Mouse (Mus musculus) embryonic facial prominence, embryonic 12.5 days (tissue): ENCODE measurements around the gene Zfp619. TPM values are rescaled to one million over a fixed set of nuclear protein-coding genes. Genes with fewer than 3 reads are reported as not detected.
"Not testable (repeated sequence)": the region's sequence is repeated elsewhere in the genome, so short reads cannot be mapped to it uniquely, and the experiment has no call there.

Experiments
- ATAC-seq: fragments of 200-750 bp; cut with Nextera tagmentation; 2 replicates; pipeline ENCODE4 v1.8.0; 2017; ENCODE audit not compliant: insufficient number of reproducible peaks, insufficient read depth, low FRiP score, low TSS enrichment
- H3K27ac ChIP-seq: fragments of 300-500 bp; sonication (generic); 2 replicates; pipeline ENCODE4 v1.5.1; 2016; ENCODE audit warnings: mild to moderate bottlenecking
- H3K27me3 ChIP-seq: fragments of 300-500 bp; sonication (generic); 2 replicates; pipeline ENCODE4 v1.6.1; 2016; ENCODE audit warnings: mild to moderate bottlenecking, moderate library complexity
- H3K36me3 ChIP-seq: fragments of 300-500 bp; sonication (generic); 2 replicates; pipeline ENCODE4 v1.6.1; 2016; ENCODE audit warnings: mild to moderate bottlenecking
- H3K4me1 ChIP-seq: fragments of 300-500 bp; sonication (generic); 2 replicates; pipeline ENCODE4 v1.6.1; 2016
- H3K4me2 ChIP-seq: fragments of 300-500 bp; sonication (generic); replicated peaks from 2 replicates; pipeline ENCODE4 v1.6.1; 2016; ENCODE audit warnings: mild to moderate bottlenecking, moderate library complexity
- H3K4me3 ChIP-seq: fragments of 300-500 bp; sonication (generic); 2 replicates; pipeline ENCODE4 v1.5.1; 2016; ENCODE audit warnings: mild to moderate bottlenecking
- H3K9ac ChIP-seq: fragments of 300-500 bp; sonication (generic); 2 replicates; pipeline ENCODE4 v1.6.1; 2016; ENCODE audit warnings: mild to moderate bottlenecking, moderate library complexity
- H3K9me3 ChIP-seq: fragments of 300-500 bp; sonication (generic); 2 replicates; pipeline ENCODE4 v1.6.1; 2016; ENCODE audit warnings: mild to moderate bottlenecking, moderate library complexity
- WGBS: fragments of 180-500 bp; shearing (Covaris S2); methylation state at CpG from one replicate; pipeline ENCODE4 v1.1.7; 2016; 5-methylcytosine and 5-hydroxymethylcytosine counted together
- polyA plus RNA-seq: library from polyadenylated mRNA; unstranded; fragments of >200 nt; fragmentation: Nextera tagmentation; extraction: Ambion mirVana; gene quantifications from 2 replicates; pipeline ENCODE4 v1.2.1, GENCODE M21; 2016

Zfp619 gene
- polyA plus RNA-seq, 1 experiment from 2014 or later = 3.3 TPM

- Histone ChIP-seq H3K27ac (peak overlapping the region; percentile 94), H3K9ac (peak overlapping the region; percentile 72; the same call in 1 of the 2 replicates), H3K4me2 (peak overlapping the region; percentile 66), H3K9me3 (no peaks in the 10 kb centered on the region), H3K27me3 (no peaks in the 10 kb centered on the region), H3K4me3 (peak overlapping the region; percentile 56), H3K4me1 (no peaks in the 10 kb centered on the region), H3K36me3 (no peaks in the 10 kb centered on the region)
- 48% methylated on average over 10 of the region's 10 CpGs for WGBS
- ATAC-seq = no peak
These were observed 27.6 kb downstream of the Zfp619 start for GRCm38 (mm10) chr7:39545134-39545533.

DNA sequence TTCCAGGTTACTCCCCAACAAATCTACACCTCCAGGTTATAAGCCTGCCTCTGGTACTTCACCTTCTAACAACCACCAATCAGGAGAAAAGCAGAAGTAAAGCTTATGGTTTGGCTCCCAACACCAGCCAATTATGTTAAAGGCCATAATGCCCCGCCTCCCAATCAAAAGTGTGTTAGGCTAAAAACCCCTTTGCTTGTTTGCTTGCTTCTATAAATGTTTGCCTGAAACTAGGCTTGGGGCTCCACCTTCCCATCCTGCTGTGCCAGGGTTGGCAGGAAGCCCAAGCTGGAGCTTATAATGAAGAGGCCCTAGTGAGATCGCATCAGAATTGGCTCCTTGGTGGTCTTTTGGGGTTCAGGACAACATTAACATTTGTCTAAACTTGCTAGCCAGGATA is 31.8 kb downstream of the Zfp619 start:
- H3K27ac ChIP-seq = no peak overlapping the region
- no peaks in the 10 kb centered on the region for H3K36me3 ChIP-seq
- H3K9ac ChIP-seq = no peak overlapping the region
- no peak overlapping the region for H3K4me2 ChIP-seq
- 85% methylated on average over 2 of the region's 2 CpGs for WGBS
- ATAC-seq = no peak
- peaks cover 6% of the 10 kb centered on the region; the same call in 1 of the 2 replicates for H3K4me1 ChIP-seq
- no peaks in the 10 kb centered on the region for H3K9me3 ChIP-seq
- no peaks in the 10 kb centered on the region for H3K27me3 ChIP-seq
- no peak overlapping the region for H3K4me3 ChIP-seq

DNA sequence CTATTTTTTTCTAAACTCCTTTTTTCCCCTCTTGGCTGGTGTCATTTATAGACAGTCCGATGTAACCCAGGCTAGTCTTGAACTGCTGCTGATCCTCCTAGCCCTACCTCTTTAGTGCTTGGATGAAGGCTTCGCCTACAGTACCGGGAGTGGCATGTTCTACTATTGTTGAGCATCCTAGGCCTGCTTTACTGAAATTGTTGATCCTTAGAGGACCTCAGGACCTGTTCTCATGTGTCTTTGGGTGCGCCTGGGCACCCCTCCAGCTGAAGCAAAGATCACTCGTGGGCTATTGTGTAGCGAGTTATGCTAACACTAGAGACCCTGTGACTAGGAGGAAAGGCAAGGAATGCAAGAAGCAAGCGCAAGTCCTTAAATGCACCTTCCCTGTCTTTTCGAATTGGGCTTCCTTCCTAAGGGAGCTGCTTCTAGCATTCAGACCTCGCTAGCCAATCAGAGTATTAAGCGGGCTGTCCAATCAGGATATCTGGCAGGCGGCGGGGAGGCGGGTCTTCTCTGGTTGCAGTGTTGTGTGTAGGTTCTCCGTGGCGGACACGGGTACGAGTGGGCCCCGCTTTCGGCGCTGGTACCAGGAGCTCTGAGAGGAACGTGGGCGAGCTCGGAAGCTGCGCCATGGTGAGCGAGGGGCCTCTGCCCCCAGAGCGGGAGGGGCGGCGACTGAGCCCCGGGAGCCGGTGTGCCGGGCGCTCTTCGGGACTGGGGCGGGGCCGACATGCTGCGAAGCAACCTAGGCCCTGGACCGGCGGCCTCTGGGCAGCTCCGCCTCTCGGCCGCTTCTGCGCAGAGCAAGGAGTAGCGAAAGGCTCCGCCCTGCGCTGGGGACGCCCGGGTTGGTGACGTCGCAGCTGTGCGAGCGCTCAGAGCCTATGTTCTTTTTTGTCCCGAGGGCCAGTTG is 34.7 kb downstream of the Zfp619 start:
- ATAC-seq = peak; percentile 99
- H3K27me3 ChIP-seq = no peaks in the 10 kb centered on the region
- H3K9me3 ChIP-seq = no peaks in the 10 kb centered on the region
- peaks cover 10% of the 10 kb centered on the region for H3K36me3 ChIP-seq
- H3K27ac ChIP-seq = peak overlapping the region; percentile 95
- WGBS = 3% methylated on average over 52 of the region's 52 CpGs
- H3K4me1 ChIP-seq = peaks cover 6% of the 10 kb centered on the region; the same call in 1 of the 2 replicates
- peak overlapping the region; percentile 73 for H3K4me3 ChIP-seq
- peak overlapping the region; percentile 62 for H3K4me2 ChIP-seq
- H3K9ac ChIP-seq = peak overlapping the region; percentile 70

DNA sequence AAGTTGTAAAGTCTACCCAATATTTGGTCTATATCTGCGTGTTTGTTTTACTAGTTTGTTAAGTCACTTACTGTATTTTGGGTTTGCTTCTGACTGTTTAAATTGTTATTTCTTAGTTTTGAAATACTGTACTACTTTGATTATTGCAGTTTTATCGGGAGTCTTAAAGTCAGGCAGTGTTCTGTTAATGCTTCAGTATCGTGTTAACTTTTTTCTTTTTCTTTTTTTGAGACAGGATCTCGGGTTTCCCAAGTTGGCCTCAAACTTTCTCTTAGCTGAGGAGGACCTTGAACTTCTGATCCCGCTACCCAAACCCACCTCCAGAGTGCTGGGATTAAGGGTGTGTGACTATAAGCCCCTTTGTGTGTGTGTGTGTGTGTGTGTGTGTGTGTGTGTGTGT is 35.4 kb downstream of the Zfp619 start:
- Histone ChIP-seq H3K36me3 (peaks cover 14% of the 10 kb centered on the region), H3K9ac (peak overlapping the region; percentile 54), H3K4me3 (peak overlapping the region; percentile 73), H3K9me3 (no peaks in the 10 kb centered on the region), H3K4me1 (peaks cover 6% of the 10 kb centered on the region; the same call in 1 of the 2 replicates), H3K4me2 (peak overlapping the region; percentile 62), H3K27me3 (no peaks in the 10 kb centered on the region), H3K27ac (0 out of 2 replicates have a peak overlapping the region, but pooled peaks have one; percentile 95)
- WGBS = 15% methylated on average over 5 of the region's 5 CpGs
- ATAC-seq = no peak

DNA sequence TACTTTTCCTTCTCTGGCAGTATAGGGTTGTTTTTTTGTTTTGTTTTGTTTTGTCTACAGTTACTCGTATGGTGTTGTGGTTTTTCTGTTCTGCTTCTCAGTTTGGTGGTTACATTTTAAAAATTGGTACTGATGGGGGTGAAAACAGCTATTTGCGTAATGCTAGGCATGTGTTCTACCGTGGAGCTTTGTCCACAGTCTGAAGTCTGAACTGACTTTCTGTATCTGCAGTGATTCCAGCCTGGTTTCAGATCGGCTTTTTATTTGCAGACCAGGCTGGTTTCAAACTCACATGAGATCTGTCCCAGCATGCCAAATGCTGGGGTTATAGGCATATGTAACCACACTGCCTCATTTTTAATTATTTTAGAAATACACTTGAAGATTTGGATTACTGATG is 36.3 kb downstream of the Zfp619 start:
- ATAC-seq = no peak
- no peak overlapping the region for H3K4me3 ChIP-seq

DNA sequence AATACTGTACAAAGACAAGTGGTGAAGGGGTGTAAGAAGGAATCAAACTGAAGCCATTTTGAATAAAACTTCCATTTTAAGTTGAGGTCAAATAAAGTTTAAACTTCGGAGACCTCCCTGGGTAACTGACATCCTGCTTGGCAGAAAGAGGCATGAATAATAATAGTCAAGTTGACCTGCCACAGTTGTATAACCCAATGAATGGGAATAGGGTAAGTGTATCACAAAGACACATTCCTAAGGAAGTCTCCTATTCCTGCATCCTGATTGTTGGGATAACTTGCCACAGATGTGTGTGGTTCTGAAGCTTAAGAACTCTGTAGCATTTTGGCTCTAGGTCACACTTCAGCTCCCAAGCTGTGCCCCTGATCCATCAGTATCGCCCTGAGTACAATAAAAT is 62.5 kb downstream of the Zfp619 start:
- Histone ChIP-seq H3K4me1 (no peaks in the 10 kb centered on the region), H3K9me3 (no peaks in the 10 kb centered on the region), H3K27me3 (no peaks in the 10 kb centered on the region), H3K4me3 (no peak overlapping the region), H3K4me2 (no peak overlapping the region), H3K9ac (no peak overlapping the region), H3K27ac (no peak overlapping the region), H3K36me3 (no peaks in the 10 kb centered on the region)
- WGBS = 81% methylated on average over 2 of the region's 2 CpGs
- ATAC-seq = no peak

More for the DNA sequence above, 36.3 kb downstream of the Zfp619 start:
- no peaks in the 10 kb centered on the region for H3K9me3 ChIP-seq
- peaks cover 14% of the 10 kb centered on the region for H3K36me3 ChIP-seq
- H3K27me3 ChIP-seq = no peaks in the 10 kb centered on the region
- no peak overlapping the region for H3K9ac ChIP-seq
- no peak overlapping the region for H3K27ac ChIP-seq
- peaks cover 6% of the 10 kb centered on the region; the same call in 1 of the 2 replicates for H3K4me1 ChIP-seq
- 81% methylated on average over 4 of the region's 4 CpGs for WGBS
- peak overlapping the region; percentile 62; the same call in 1 of the 2 replicates for H3K4me2 ChIP-seq

DNA sequence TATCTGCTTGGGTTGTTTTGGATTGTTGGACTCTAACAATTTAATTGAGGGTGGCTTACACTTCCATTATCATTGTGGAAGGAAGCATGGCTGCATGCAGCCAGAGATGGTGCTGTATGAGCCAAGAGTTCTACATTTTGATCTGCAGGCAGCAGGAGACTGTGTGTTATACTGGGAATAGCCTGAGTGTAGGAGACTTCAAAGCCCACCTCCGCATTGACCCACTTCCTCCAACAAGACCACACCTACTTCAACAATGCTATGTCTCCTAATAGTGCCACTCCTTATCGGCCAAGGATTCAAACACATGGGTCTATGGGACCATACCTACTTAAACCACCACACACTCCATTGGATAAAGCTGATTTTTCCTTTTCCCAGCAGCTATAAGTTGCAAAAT is 63.0 kb downstream of the Zfp619 start:
- H3K27ac ChIP-seq = no peak overlapping the region
- no peak overlapping the region for H3K9ac ChIP-seq
- H3K9me3 ChIP-seq = no peaks in the 10 kb centered on the region
- H3K36me3 ChIP-seq = no peaks in the 10 kb centered on the region
- no peak overlapping the region for H3K4me2 ChIP-seq
- no peaks in the 10 kb centered on the region for H3K4me1 ChIP-seq
- no peak for ATAC-seq
- WGBS = 89% methylated on average over 2 of the region's 2 CpGs
- H3K4me3 ChIP-seq = no peak overlapping the region
- H3K27me3 ChIP-seq = no peaks in the 10 kb centered on the region

GRCm38 (mm10) chr7:39586834-39587233 is 69.3 kb downstream of the Zfp619 start:
- not testable (repeated sequence) for ATAC-seq

DNA sequence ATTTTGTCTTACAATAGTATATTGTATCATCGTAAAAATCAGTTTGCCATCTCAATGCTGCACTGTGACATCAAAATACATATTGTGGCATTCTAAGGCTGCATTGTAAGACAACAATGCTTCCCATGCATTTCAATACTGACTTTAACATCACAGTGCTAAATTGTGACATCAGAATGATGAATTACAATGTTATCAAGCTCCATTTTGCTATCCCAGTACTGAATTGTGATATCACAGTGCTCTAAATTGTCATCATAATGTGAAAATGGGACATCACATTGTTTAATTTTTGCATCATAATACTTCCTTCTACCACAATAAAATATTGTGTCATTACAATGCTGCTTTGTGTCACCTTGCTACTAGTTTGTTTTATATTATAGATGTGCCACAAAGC is 70.5 kb downstream of the Zfp619 start:
- Histone ChIP-seq H3K9ac (no peak overlapping the region), H3K36me3 (no peaks in the 10 kb centered on the region), H3K27me3 (no peaks in the 10 kb centered on the region), H3K27ac (no peak overlapping the region), H3K9me3 (no peaks in the 10 kb centered on the region), H3K4me1 (no peaks in the 10 kb centered on the region), H3K4me3 (peak overlapping the region; percentile 45), H3K4me2 (peak overlapping the region; percentile 59)
- ATAC-seq = no peak
- 88% methylated on average over 1 of the region's 1 CpGs for WGBS

More at GRCm38 (mm10) chr7:39586834-39587233, 69.3 kb downstream of the Zfp619 start:
- H3K9ac ChIP-seq, H3K27ac ChIP-seq, H3K4me1 ChIP-seq, H3K27me3 ChIP-seq, H3K36me3 ChIP-seq, H3K9me3 ChIP-seq, H3K4me2 ChIP-seq, H3K4me3 ChIP-seq: not testable (repeated sequence)
- 53% methylated on average over 6 of the region's 6 CpGs for WGBS

DNA sequence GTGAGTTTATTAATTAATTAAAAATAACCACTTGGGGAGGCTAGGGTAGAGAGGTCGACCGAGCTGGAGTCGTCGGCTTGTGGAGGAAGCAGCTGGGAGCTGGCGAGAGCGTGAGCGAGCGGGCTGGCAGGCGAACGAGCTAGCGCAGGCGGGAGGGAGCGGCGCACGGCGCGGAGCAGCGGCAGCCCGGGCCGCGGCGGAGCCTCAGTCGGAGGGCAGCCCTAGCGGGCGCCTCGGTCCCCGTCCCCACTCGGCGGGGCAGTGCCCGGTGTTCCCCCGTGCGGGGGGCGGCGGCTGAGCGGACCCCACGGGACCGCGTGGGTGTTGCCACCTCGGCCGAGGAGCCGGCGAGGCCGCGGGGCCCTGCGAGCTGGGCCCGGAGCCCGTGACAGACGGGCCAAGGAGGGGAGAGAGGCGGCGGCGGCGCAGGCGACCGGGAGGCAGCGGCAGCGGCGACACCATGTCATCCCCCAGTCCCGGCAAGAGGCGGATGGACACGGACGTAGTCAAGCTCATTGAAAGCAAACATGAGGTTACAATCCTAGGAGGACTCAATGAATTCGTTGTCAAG is 71.0 kb downstream of the Zfp619 start:
- H3K27ac ChIP-seq = not testable (repeated sequence)

GRCm38 (mm10) chr7:39589044-39589443 is 71.5 kb downstream of the Zfp619 start:
- 44% methylated on average over 7 of the region's 7 CpGs for WGBS
- H3K9ac ChIP-seq, H3K36me3 ChIP-seq, H3K27ac ChIP-seq, H3K9me3 ChIP-seq, H3K4me1 ChIP-seq, H3K27me3 ChIP-seq, ATAC-seq: not testable (repeated sequence)
- Histone ChIP-seq H3K4me3 (peak overlapping the region; percentile 45), H3K4me2 (peak overlapping the region; percentile 59)

More for the DNA sequence above, 71.0 kb downstream of the Zfp619 start:
- under 1% methylated on average over 54 of the region's 62 CpGs for WGBS
- H3K9me3 ChIP-seq, H3K27me3 ChIP-seq, H3K4me1 ChIP-seq, H3K36me3 ChIP-seq: not testable (repeated sequence)
- peak overlapping the region; percentile 60 for H3K9ac ChIP-seq
- peak overlapping the region; percentile 59 for H3K4me2 ChIP-seq
- ATAC-seq = peak; percentile 92
- H3K4me3 ChIP-seq = peak overlapping the region; percentile 45
